15 mouse cellular contexts compared by ENCODE assay signal in genomic region chr4:70471398-70471797, GRCm38 (mm10).
"Had no signal": no experiment of that assay in that cellular context is flagged by ENCODE, and none has a peak within 500 bp of the region (broad histone marks: within the 10 kb centered on the region; RNA-seq: fewer than 3 reads in every experiment).

No protein-coding gene starts in this region.

- H3K27me3 ChIP-seq: lung, embryonic 15.5 days; midbrain, embryonic 13.5 days; midbrain, embryonic 15.5 days; neural tube, embryonic 12.5 days; stomach, embryonic 15.5 days had no signal

- H3K36me3 ChIP-seq: lung, embryonic 15.5 days; midbrain, embryonic 15.5 days; neural tube, embryonic 12.5 days; stomach, embryonic 15.5 days had no signal

- H3K9ac ChIP-seq: liver, postnatal 0 days; lung, embryonic 15.5 days; midbrain, embryonic 13.5 days; midbrain, embryonic 15.5 days; neural tube, embryonic 12.5 days; stomach, embryonic 15.5 days had no signal

- ATAC-seq: liver, postnatal 0 days; midbrain, embryonic 13.5 days; midbrain, embryonic 15.5 days had no signal

- DNase-seq: liver, postnatal 0 days; lung, adult 2 months; lung, postnatal 10 days; lung, postnatal 4 days; right cerebral cortex, postnatal 14 days; thymus, adult 2 months; thymus, postnatal 25 days; thymus, postnatal 4 days had no signal

- H3K4me3 ChIP-seq: lung, embryonic 15.5 days; midbrain, embryonic 13.5 days; midbrain, embryonic 15.5 days; neural tube, embryonic 12.5 days; stomach, embryonic 15.5 days had no signal

- H3K9me3 ChIP-seq: lung, embryonic 15.5 days; midbrain, embryonic 13.5 days; midbrain, embryonic 15.5 days; neural tube, embryonic 12.5 days; stomach, embryonic 15.5 days had no signal

- H3K4me2 ChIP-seq: lung, embryonic 15.5 days; midbrain, embryonic 11.5 days; midbrain, embryonic 13.5 days; midbrain, embryonic 15.5 days; neural tube, embryonic 12.5 days; stomach, embryonic 15.5 days had no signal

- H3K27ac ChIP-seq: lung, embryonic 15.5 days; midbrain, embryonic 13.5 days; midbrain, embryonic 15.5 days; neural tube, embryonic 12.5 days; stomach, embryonic 15.5 days; stomach, postnatal 0 days had no signal

- H3K4me1 ChIP-seq: lung, embryonic 15.5 days; midbrain, embryonic 13.5 days; midbrain, embryonic 15.5 days; neural tube, embryonic 12.5 days; stomach, embryonic 15.5 days had no signal
